Mouse (Mus musculus) cerebellum, adult 2 months (tissue): ENCODE measurements around the gene Gm20379.

ENCODE experiments used
- CTCF ChIP-seq: fragments of 200-500 bp; IDR thresholded peaks from 2 replicates; pipeline ENCODE4 v1.5.1; 2011; ENCODE audit warnings: low read depth, mild to moderate bottlenecking, control low read depth, low read length, moderate library complexity, borderline replicate concordance; ENCODE audit not compliant: insufficient read depth
- POLR2A ChIP-seq: fragments of 200-500 bp; IDR thresholded peaks from 2 replicates; pipeline ENCODE4 v1.6.1; 2011; ENCODE audit warnings: low read length, control low read depth, borderline replicate concordance; ENCODE audit not compliant: insufficient read depth

DNA sequence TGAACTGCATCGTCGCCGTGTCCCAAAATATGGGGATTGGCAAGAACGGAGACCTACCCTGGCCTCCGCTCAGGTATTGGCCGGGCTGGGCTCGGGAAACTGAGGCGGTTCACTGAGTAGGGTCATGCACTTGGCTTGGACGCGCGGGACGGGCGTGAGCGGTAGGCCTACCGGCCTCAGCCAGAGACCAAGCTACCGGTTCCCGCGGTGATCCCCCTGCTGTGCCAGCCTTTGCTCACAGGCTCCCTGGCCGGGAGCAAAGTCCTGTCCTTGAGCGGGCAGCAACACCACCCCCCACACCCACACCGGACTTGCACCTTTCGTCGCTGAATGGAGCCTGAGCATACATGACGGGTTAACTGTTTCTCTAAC is 49.5 kb downstream of the Gm20379 start:
- no peak for TF ChIP-seq CTCF
- TF ChIP-seq POLR2A = no peak
